Mouse (Mus musculus): ENCODE results near the gene Akap7. TPM values are rescaled to one million over a fixed set of nuclear protein-coding genes. Genes with fewer than 3 reads are reported as not detected.
"Not testable (repeated sequence)": the region's sequence is repeated elsewhere in the genome, so short reads cannot be mapped to it uniquely, and the experiment has no call there.

Akap7 gene
- polyA plus RNA-seq, 1 experiment, result 5.2 TPM

- DNase-seq (ENCODE audit: low read depth in 1 of 2, low spot score in 2 of 2), result no peak
- Histone ChIP-seq H3K36me3 (ENCODE audit: control insufficient read depth, insufficient read depth, low read length) (no peaks in the 10 kb centered on the region), H3K4me3 (ENCODE audit: extremely low read depth, insufficient read depth, insufficient read length) (no peak overlapping the region), H3K27ac (ENCODE audit: insufficient read depth, low read length) (no peak overlapping the region), H3K27me3 (ENCODE audit: control insufficient read depth, insufficient read depth, low read length) (no peaks in the 10 kb centered on the region), H3K4me1 (ENCODE audit: control insufficient read depth, insufficient read depth, insufficient read length) (no peaks in the 10 kb centered on the region)
- WGBS, result 95% methylated on average over 4 of the region's 4 CpGs
- TF ChIP-seq CTCF (IDR thresholded peaks at IDR 0.05; ENCODE audit: extremely low read depth, insufficient read depth, insufficient read length, insufficient replicate concordance), result no peak
These were observed 116.5 kb downstream of the Akap7 start for GRCm38 (mm10) chr10:25191166-25191565.

GRCm38 (mm10) chr10:25186240-25186639 lies 121.4 kb downstream of the Akap7 start:
- H3K4me3 ChIP-seq (ENCODE audit: extremely low read depth, insufficient read depth, insufficient read length); DNase-seq (ENCODE audit: low read depth in 1 of 2, low spot score in 2 of 2); H3K27me3 ChIP-seq (ENCODE audit: control insufficient read depth, insufficient read depth, low read length); H3K4me1 ChIP-seq (ENCODE audit: control insufficient read depth, insufficient read depth, insufficient read length); H3K36me3 ChIP-seq (ENCODE audit: control insufficient read depth, insufficient read depth, low read length); H3K27ac ChIP-seq (ENCODE audit: insufficient read depth, low read length): not testable (repeated sequence)
- 55% methylated on average over 9 of the region's 9 CpGs for WGBS

DNA sequence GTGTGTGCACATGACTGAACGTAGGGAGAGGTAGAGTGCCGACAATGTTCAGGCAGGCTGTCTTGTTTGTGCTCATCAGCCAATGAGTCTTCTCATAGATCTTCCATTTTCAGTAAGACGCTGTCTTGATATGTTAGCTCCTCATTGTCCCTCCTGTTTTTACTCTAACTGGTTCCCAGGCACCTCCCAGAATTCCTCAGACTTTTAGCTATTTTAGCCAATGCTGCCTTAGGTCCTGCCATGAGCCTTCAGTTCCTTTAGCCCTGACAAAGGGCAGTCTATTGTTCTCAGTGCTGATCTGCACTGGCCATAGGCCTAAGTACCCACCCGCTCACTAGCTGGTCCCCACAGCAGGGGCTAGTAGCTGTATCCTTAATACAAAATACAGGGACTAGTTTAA lies 122.0 kb downstream of the Akap7 start:
- 72% methylated on average over 4 of the region's 4 CpGs for WGBS
- Histone ChIP-seq H3K27me3 (ENCODE audit: control insufficient read depth, insufficient read depth, low read length) (no peaks in the 10 kb centered on the region), H3K36me3 (ENCODE audit: control insufficient read depth, insufficient read depth, low read length) (no peaks in the 10 kb centered on the region), H3K4me1 (ENCODE audit: control insufficient read depth, insufficient read depth, insufficient read length) (no peaks in the 10 kb centered on the region), H3K27ac (ENCODE audit: insufficient read depth, low read length) (no peak overlapping the region), H3K4me3 (ENCODE audit: extremely low read depth, insufficient read depth, insufficient read length) (no peak overlapping the region)
- no peak for DNase-seq (ENCODE audit: low read depth in 1 of 2, low spot score in 2 of 2)
- TF ChIP-seq CTCF (IDR thresholded peaks at IDR 0.05; ENCODE audit: extremely low read depth, insufficient read depth, insufficient read length, insufficient replicate concordance) (no peak), POLR2A (IDR thresholded peaks at IDR 0.05; ENCODE audit: low read depth, low read length) (no peak)

DNA sequence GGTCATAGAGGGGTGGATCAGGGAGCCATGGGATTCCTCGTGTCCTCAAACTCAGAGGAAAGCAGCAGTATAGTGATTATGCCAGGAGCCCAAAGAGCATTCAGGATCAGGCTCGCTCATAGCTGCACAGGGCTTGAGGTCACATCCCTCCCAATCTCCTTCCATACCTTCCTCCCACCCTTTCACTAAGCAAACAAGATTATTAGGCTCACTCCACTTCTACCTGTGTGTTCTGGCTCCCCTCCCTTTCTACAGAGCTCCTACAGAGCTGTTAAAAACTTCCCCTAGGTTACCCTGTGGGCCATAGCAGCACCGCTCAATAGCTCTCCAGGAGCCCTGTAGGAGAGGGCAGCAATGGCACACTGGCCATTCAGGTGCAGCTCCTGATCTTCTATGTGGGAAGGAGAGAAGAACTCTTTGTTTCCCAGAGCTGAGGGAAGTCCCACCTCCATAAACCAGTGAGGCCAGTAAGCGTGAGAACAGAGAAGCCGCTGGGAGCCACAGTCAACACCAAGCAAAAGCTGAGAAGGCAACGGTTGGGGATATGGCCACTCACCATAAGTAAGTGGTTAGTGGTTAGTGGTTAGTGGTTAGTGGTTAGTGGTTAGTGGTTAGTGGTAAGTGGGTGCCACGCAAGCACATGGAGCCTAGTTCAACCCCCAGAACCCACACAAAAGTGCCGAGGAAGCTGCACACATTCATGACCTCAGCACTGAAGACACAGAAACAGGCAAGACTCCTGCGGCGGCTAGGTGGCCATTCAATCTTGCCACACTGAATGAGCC lies 122.7 kb downstream of the Akap7 start:
- Histone ChIP-seq H3K4me3 (ENCODE audit: extremely low read depth, insufficient read depth, insufficient read length) (no peak overlapping the region), H3K27me3 (ENCODE audit: control insufficient read depth, insufficient read depth, low read length) (no peaks in the 10 kb centered on the region), H3K4me1 (ENCODE audit: control insufficient read depth, insufficient read depth, insufficient read length) (no peaks in the 10 kb centered on the region), H3K27ac (ENCODE audit: insufficient read depth, low read length) (no peak overlapping the region), H3K36me3 (ENCODE audit: control insufficient read depth, insufficient read depth, low read length) (no peaks in the 10 kb centered on the region)
- TF ChIP-seq POLR2A (IDR thresholded peaks at IDR 0.05; ENCODE audit: low read depth, low read length) (no peak), CTCF (IDR thresholded peaks at IDR 0.05; ENCODE audit: extremely low read depth, insufficient read depth, insufficient read length, insufficient replicate concordance) (no peak)
- no peak for DNase-seq (ENCODE audit: low read depth in 1 of 2, low spot score in 2 of 2)
- WGBS, result 36% methylated on average over 10 of the region's 10 CpGs

- Histone ChIP-seq H3K36me3 (ENCODE audit: control insufficient read depth, insufficient read depth, low read length) (no peaks in the 10 kb centered on the region), H3K27ac (ENCODE audit: insufficient read depth, low read length) (no peak overlapping the region), H3K4me3 (ENCODE audit: extremely low read depth, insufficient read depth, insufficient read length) (no peak overlapping the region), H3K27me3 (ENCODE audit: control insufficient read depth, insufficient read depth, low read length) (no peaks in the 10 kb centered on the region), H3K4me1 (ENCODE audit: control insufficient read depth, insufficient read depth, insufficient read length) (no peaks in the 10 kb centered on the region)
- 86% methylated on average over 6 of the region's 6 CpGs for WGBS
- no peak for DNase-seq (ENCODE audit: low read depth in 1 of 2, low spot score in 2 of 2)
- TF ChIP-seq CTCF (IDR thresholded peaks at IDR 0.05; ENCODE audit: extremely low read depth, insufficient read depth, insufficient read length, insufficient replicate concordance) (no peak), POLR2A (IDR thresholded peaks at IDR 0.05; ENCODE audit: low read depth, low read length) (no peak)
These were observed 124.4 kb downstream of the Akap7 start for GRCm38 (mm10) chr10:25183271-25183670.

DNA sequence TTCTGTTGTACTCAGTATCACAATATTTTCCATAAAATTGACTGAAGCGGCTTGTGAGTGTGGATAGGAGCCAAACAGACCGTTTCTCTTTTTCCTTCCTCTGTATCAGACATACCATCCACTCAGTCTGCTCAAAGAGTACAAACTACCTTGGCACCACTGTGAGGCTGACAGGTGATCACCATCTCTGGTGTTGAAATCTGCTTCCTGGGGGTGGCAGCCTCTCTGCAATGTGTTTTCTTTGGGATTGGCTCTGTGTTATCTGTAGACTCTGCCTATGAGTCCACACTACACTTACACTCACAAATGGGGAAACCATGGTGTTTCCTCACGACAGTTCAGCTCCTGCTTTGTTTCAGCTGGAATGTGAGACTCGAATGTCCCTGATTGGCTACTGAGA lies 128.6 kb downstream of the Akap7 start:
- 88% methylated on average over 4 of the region's 4 CpGs for WGBS
- TF ChIP-seq CTCF (IDR thresholded peaks at IDR 0.05; ENCODE audit: extremely low read depth, insufficient read depth, insufficient read length, insufficient replicate concordance), result no peak
- TF ChIP-seq POLR2A (IDR thresholded peaks at IDR 0.05; ENCODE audit: low read depth, low read length), result no peak
- no peak for DNase-seq (ENCODE audit: low read depth in 1 of 2, low spot score in 2 of 2)
- H3K27me3 ChIP-seq (ENCODE audit: control insufficient read depth, insufficient read depth, low read length), result no peaks in the 10 kb centered on the region
- H3K36me3 ChIP-seq (ENCODE audit: control insufficient read depth, insufficient read depth, low read length), result no peaks in the 10 kb centered on the region
- no peaks in the 10 kb centered on the region for H3K4me1 ChIP-seq (ENCODE audit: control insufficient read depth, insufficient read depth, insufficient read length)
- no peak overlapping the region for H3K4me3 ChIP-seq (ENCODE audit: extremely low read depth, insufficient read depth, insufficient read length)
- no peak overlapping the region for H3K27ac ChIP-seq (ENCODE audit: insufficient read depth, low read length)

GRCm38 (mm10) chr10:25177270-25177669 lies 130.4 kb downstream of the Akap7 start:
- Histone ChIP-seq H3K27ac (ENCODE audit: insufficient read depth, low read length) (no peak overlapping the region), H3K36me3 (ENCODE audit: control insufficient read depth, insufficient read depth, low read length) (no peaks in the 10 kb centered on the region), H3K27me3 (ENCODE audit: control insufficient read depth, insufficient read depth, low read length) (no peaks in the 10 kb centered on the region), H3K4me3 (ENCODE audit: extremely low read depth, insufficient read depth, insufficient read length) (no peak overlapping the region), H3K4me1 (ENCODE audit: control insufficient read depth, insufficient read depth, insufficient read length) (no peaks in the 10 kb centered on the region)
- WGBS, result 93% methylated on average over 5 of the region's 5 CpGs
- no peak for DNase-seq (ENCODE audit: low read depth in 1 of 2, low spot score in 2 of 2)
- TF ChIP-seq POLR2A (IDR thresholded peaks at IDR 0.05; ENCODE audit: low read depth, low read length) (no peak), CTCF (IDR thresholded peaks at IDR 0.05; ENCODE audit: extremely low read depth, insufficient read depth, insufficient read length, insufficient replicate concordance) (no peak)
